In the genomic region with DNA sequence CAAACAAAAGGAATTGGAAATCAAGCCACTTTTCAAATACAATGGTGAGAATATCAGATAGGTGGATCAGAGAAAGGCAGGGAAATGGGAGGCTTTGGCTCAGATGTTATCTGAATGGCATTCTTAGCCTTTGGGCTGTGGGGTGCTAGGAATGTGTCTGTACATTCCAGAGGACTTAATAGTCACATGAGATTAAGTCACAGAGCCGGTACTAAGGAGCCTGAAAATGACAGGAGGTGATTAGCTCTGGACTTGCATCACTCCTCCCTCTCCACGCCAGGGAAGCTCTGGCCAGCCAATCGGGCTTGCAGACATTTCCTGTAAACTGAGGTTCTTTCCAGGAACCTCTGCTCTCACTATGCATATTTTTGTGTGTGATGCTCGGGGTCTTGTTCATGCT, we compare ENCODE assay signal across 30 mouse cellular contexts. TPM values are rescaled to one million over a fixed set of nuclear protein-coding genes. Genes with fewer than 3 reads are reported as not detected.
DNase-seq lines count a peak whose midpoint lies in the region; ATAC-seq and TF ChIP-seq lines count a peak whose summit lies in the region.
"Had no signal": no experiment of that assay in that cellular context is flagged by ENCODE, and none has a peak within 500 bp of the region (broad histone marks: within the 10 kb centered on the region; RNA-seq: fewer than 3 reads in every experiment).

No protein-coding gene starts in this region.

- H3K9me3 ChIP-seq in heart, embryonic 14.5 days (ENCODE audit: control insufficient read depth, low read length): no peaks in the 10 kb centered on the region
- H3K9me3 ChIP-seq: embryonic facial prominence, embryonic 15.5 days; forebrain, embryonic 13.5 days; lung, embryonic 15.5 days; midbrain, embryonic 13.5 days; stomach, embryonic 15.5 days had no signal

- H3K4me2 ChIP-seq in heart, embryonic 14.5 days (ENCODE audit: low read length): peak overlapping the region; percentile 47; the same call in 1 of the 2 replicates
- H3K4me2 ChIP-seq: embryonic facial prominence, embryonic 15.5 days; forebrain, embryonic 13.5 days; heart, embryonic 11.5 days; lung, embryonic 15.5 days; midbrain, embryonic 13.5 days; stomach, embryonic 15.5 days had no signal

- TF ChIP-seq CTCF in C2C12 (IDR thresholded peaks at IDR 0.05; ENCODE audit: control insufficient read depth, insufficient read depth, insufficient read length): no peak
- TF ChIP-seq CTCF in embryonic fibroblast, embryonic 13.5 days (IDR thresholded peaks at IDR 0.05; ENCODE audit: borderline replicate concordance, insufficient read depth, low read length): no peak

- no peaks in the 10 kb centered on the region for H3K36me3 ChIP-seq in heart, embryonic 14.5 days (ENCODE audit: control insufficient read depth, insufficient read depth, low read length)
- H3K36me3 ChIP-seq in C2C12 (ENCODE audit: control insufficient read depth, insufficient read depth): no peaks in the 10 kb centered on the region
- H3K36me3 ChIP-seq: embryonic facial prominence, embryonic 15.5 days; G1E; lung, embryonic 15.5 days; midbrain, embryonic 13.5 days; stomach, embryonic 15.5 days had no signal

- no peak overlapping the region for H3K27ac ChIP-seq in heart, embryonic 14.5 days (replicated peaks in 1 of 2; ENCODE audit: control insufficient read depth in 1 of 2, insufficient read depth in 1 of 2, low read depth in 2 of 2, low read length in 2 of 2)
- H3K27ac ChIP-seq in embryonic fibroblast, embryonic 13.5 days (ENCODE audit: insufficient read depth, low read length): 0 out of 2 replicates have a peak overlapping the region, but pooled peaks have one; percentile 9
- H3K27ac ChIP-seq: embryonic facial prominence, embryonic 15.5 days; forebrain, embryonic 13.5 days; liver, embryonic 14.5 days; lung, embryonic 15.5 days; midbrain, embryonic 13.5 days; stomach, embryonic 15.5 days had no signal

- no peak overlapping the region for H3K4me3 ChIP-seq in heart, embryonic 14.5 days (ENCODE audit: control insufficient read depth in 1 of 2, insufficient read depth in 1 of 2, low read depth in 1 of 2, low read length in 2 of 2)
- H3K4me3 ChIP-seq in C2C12 (ENCODE audit: insufficient read depth, poor library complexity, severe bottlenecking): no peak overlapping the region
- H3K4me3 ChIP-seq in embryonic fibroblast, embryonic 13.5 days (ENCODE audit: insufficient read depth, low read length): no peak overlapping the region
- H3K4me3 ChIP-seq: embryonic facial prominence, embryonic 15.5 days; forebrain, embryonic 13.5 days; lung, embryonic 15.5 days; megakaryocyte, embryonic 14.5 days; midbrain, embryonic 13.5 days; stomach, embryonic 15.5 days had no signal

- H3K9ac ChIP-seq in heart, embryonic 14.5 days (ENCODE audit: low read length): no peak overlapping the region
- H3K9ac ChIP-seq: embryonic facial prominence, embryonic 15.5 days; forebrain, embryonic 13.5 days; liver, embryonic 14.5 days; lung, embryonic 15.5 days; midbrain, embryonic 13.5 days; stomach, embryonic 15.5 days had no signal

- WGBS in heart, embryonic 14.5 days: 20% methylated on average over 4 of the region's 4 CpGs

- intact Hi-C loops in heart, postnatal 10 days (cut with DNase I): no loop called here
- intact Hi-C loops in left cerebral cortex, postnatal 4 days (cut with DNase I): no loop called here

- no peak for TF ChIP-seq POLR2A in embryonic fibroblast, embryonic 13.5 days (IDR thresholded peaks at IDR 0.05; ENCODE audit: low read depth, low read length)

- H3K4me1 ChIP-seq in heart, embryonic 14.5 days (ENCODE audit: control insufficient read depth in 2 of 2, insufficient read depth in 2 of 2, low read length in 2 of 2): peaks cover 18 to 39% of the 10 kb centered on the region in 2 experiments
- peaks cover 15% of the 10 kb centered on the region for H3K4me1 ChIP-seq in embryonic fibroblast, embryonic 13.5 days (ENCODE audit: control insufficient read depth, insufficient read depth, low read length)
- H3K4me1 ChIP-seq: stomach, embryonic 15.5 days had no signal

- no peak overlapping the region for H3ac ChIP-seq in C2C12 (ENCODE audit: control insufficient read depth, insufficient read length, low read depth)

- no peaks in the 10 kb centered on the region for H3K27me3 ChIP-seq in heart, embryonic 14.5 days (ENCODE audit: control insufficient read depth, insufficient read depth, low read length)
- H3K27me3 ChIP-seq in C2C12 (ENCODE audit: control insufficient read depth, insufficient read depth, insufficient read length): no peaks in the 10 kb centered on the region
- H3K27me3 ChIP-seq: embryonic facial prominence, embryonic 15.5 days; forebrain, embryonic 13.5 days; lung, embryonic 15.5 days; midbrain, embryonic 13.5 days; stomach, embryonic 15.5 days had no signal

- peaks cover 11% of the 10 kb centered on the region for H3K79me2 ChIP-seq in C2C12 (ENCODE audit: control insufficient read depth, insufficient read depth)

- no peak for ATAC-seq in heart, embryonic 14.5 days (ENCODE audit: insufficient number of reproducible peaks, insufficient read depth, low FRiP score, low read depth)
- ATAC-seq: activated CD4-positive, CD25-positive, alpha-beta regulatory T cell, adult 4 months; forebrain, embryonic 13.5 days; hindbrain, embryonic 16.5 days; midbrain, embryonic 13.5 days had no signal

- DNase-seq in heart, postnatal 10 days: no peak
- peak; percentile 41 for DNase-seq in 3134 (ENCODE audit: extremely low read depth, insufficient read length, low spot score)
- DNase-seq in spleen, postnatal 14 days (ENCODE audit: low spot score in 2 of 2): no peak
- DNase-seq in left cerebral cortex, postnatal 4 days: no peak
- DNase-seq: adrenal gland, adult 8-10 months; cerebellum, adult 9-10 months; cerebellum, postnatal 36 days; embryo, embryonic 11 days; gastrocnemius, postnatal 36 days; heart, adult 18-20 months; kidney, adult 9 months; kidney, postnatal 10 days; layer of hippocampus, adult 9-11 months; liver; lung, postnatal 4 days; thymus, postnatal 25 days had no signal

- H3K79me3 ChIP-seq in C2C12 (ENCODE audit: low read depth): peaks cover 7% of the 10 kb centered on the region

TF ChIP-seq in C2C12, 6 proteins besides CTCF, POLR2A, EP300 and RAD21:
- TF ChIP-seq MYOD1 (IDR thresholded peaks at IDR 0.05; ENCODE audit: control insufficient read depth, insufficient read length, low read depth) (peak; percentile 28), MYOG (IDR thresholded peaks at IDR 0.05; ENCODE audit: control insufficient read depth, extremely low read depth, insufficient read length) (no peak), MAX (IDR thresholded peaks at IDR 0.05) (no peak), CEBPB (IDR thresholded peaks at IDR 0.05; ENCODE audit: low read depth) (peak; percentile 67), FOSL1 (IDR thresholded peaks at IDR 0.05; ENCODE audit: insufficient read depth, low read length, poor library complexity, severe bottlenecking) (no peak), USF1 (IDR thresholded peaks at IDR 0.05; ENCODE audit: low read depth) (peak; percentile 52)

RNA-seq across cellular contexts. Expression of gene Noct, which starts 3.4 kb away (rescaled TPM):
- 11.0 and 12.0 TPM in 2 replicates for polyA plus RNA-seq in heart, embryonic 14.5 days (2014; fragmentation: Nextera tagmentation; extraction: Ambion mirVana)
- 10 to 100 TPM; 28.9 to 75.4 TPM for total RNA-seq in heart, postnatal 10 days (2021)
- polyA plus RNA-seq in C2C12 (2012; fragmentation: generic; extraction: Trizol): 10.8 TPM
- polyA plus RNA-seq in embryonic fibroblast, embryonic 13.5 days (2011; ENCODE audit: insufficient read length, low read depth, missing spikeins): 17.3 and 25.5 TPM in 2 replicates
- total RNA-seq in left cerebral cortex, postnatal 4 days (2021): 10 to 100 TPM; 40.4 to 42.1 TPM
